Mouse (Mus musculus): ENCODE data around the gene Serhl. TPM values are rescaled to one million over a fixed set of nuclear protein-coding genes. Genes with fewer than 3 reads are reported as not detected.
A peak's percentile ranks its signal among the peaks of the same experiment; 100 is the strongest.
"Not testable (repeated sequence)": the region's sequence is repeated elsewhere in the genome, so short reads cannot be mapped to it uniquely, and the experiment has no call there.

The Serhl gene
- total RNA-seq, 2 experiments from 2014 or later: 22.8 to 29.1 TPM

- Histone ChIP-seq H3K27ac (no peak overlapping the region), H3K4me3 (no peak overlapping the region)
- intact Hi-C loops (cut with DNase I): loop anchor here (10.0 kb wide), 1 partner anchor 300 kb away; no protein-coding TSS in a partner anchor
- DNase-seq: no peak
- no peak for TF ChIP-seq CTCF (IDR thresholded peaks at IDR 0.05)
Observed at GRCm38 (mm10) chr15:83115071-83115470, 25.8 kb downstream of the Serhl start.

- TF ChIP-seq CTCF (IDR thresholded peaks at IDR 0.05): peak; percentile 50
- DNase-seq: peak; percentile 44
- no peak overlapping the region for H3K27ac ChIP-seq
- intact Hi-C loops (cut with DNase I): loop anchor here (10.0 kb wide), 1 partner anchor 304 kb away; no protein-coding TSS in a partner anchor
- no peak overlapping the region for H3K4me3 ChIP-seq
Observed at GRCm38 (mm10) chr15:83118360-83118759, 29.1 kb downstream of the Serhl start.

GRCm38 (mm10) chr15:83121709-83122565 lies 32.6 kb downstream of the Serhl start:
- intact Hi-C loops (cut with DNase I): no loop called here
- no peak for DNase-seq

GRCm38 (mm10) chr15:83122566-83123145 lies 33.4 kb downstream of the Serhl start, which contains the start of gene Rrp7a:
TSS of gene Rrp7a (minus strand) at chr15:83122801.
- DNase-seq: peak; percentile 95
- TF ChIP-seq CTCF (IDR thresholded peaks at IDR 0.05): no peak
- peak within 1 kb of the TSS; percentile 100 for H3K4me3 ChIP-seq
- H3K27ac ChIP-seq: peak within 1 kb of the TSS; percentile 87
- intact Hi-C loops (cut with DNase I): no loop called here

More at GRCm38 (mm10) chr15:83121709-83122565, 32.6 kb downstream of the Serhl start:
- H3K4me3 ChIP-seq: peak overlapping the region; percentile 100
- peak overlapping the region; percentile 87 for H3K27ac ChIP-seq
- no peak; the same call in 1 of the 2 replicates for TF ChIP-seq CTCF (IDR thresholded peaks at IDR 0.05)

- no peak overlapping the region for H3K27ac ChIP-seq
- no peak for TF ChIP-seq CTCF (IDR thresholded peaks at IDR 0.05)
- no peak for DNase-seq
- intact Hi-C loops (cut with DNase I): loop anchor here (2.0 kb wide), 1 partner anchor 16 kb away; no protein-coding TSS in a partner anchor
- H3K4me3 ChIP-seq: no peak overlapping the region
Observed at GRCm38 (mm10) chr15:83124625-83125024, 35.3 kb downstream of the Serhl start.

GRCm38 (mm10) chr15:83126582-83126981 lies 37.3 kb downstream of the Serhl start:
- H3K27ac ChIP-seq: no peak overlapping the region
- no peak for DNase-seq
- no peak overlapping the region for H3K4me3 ChIP-seq
- TF ChIP-seq CTCF (IDR thresholded peaks at IDR 0.05): no peak
- intact Hi-C loops (cut with DNase I): no loop called here

- intact Hi-C loops (cut with DNase I); H3K4me3 ChIP-seq; H3K27ac ChIP-seq; DNase-seq: not testable (repeated sequence)
Observed at GRCm38 (mm10) chr15:83127037-83127436, 37.7 kb downstream of the Serhl start.

- no peak for TF ChIP-seq CTCF (IDR thresholded peaks at IDR 0.05)
- intact Hi-C loops (cut with DNase I): no loop called here
- no peak for DNase-seq
- H3K27ac ChIP-seq: no peak overlapping the region
- H3K4me3 ChIP-seq: no peak overlapping the region
Observed at GRCm38 (mm10) chr15:83129530-83130231, 40.4 kb downstream of the Serhl start.

GRCm38 (mm10) chr15:83134671-83135070 lies 45.4 kb downstream of the Serhl start:
- no peak for TF ChIP-seq CTCF (IDR thresholded peaks at IDR 0.05)
- H3K4me3 ChIP-seq: no peak overlapping the region
- peak overlapping the region; percentile 31; the same call in 1 of the 2 replicates for H3K27ac ChIP-seq
- intact Hi-C loops (cut with DNase I): no loop called here
- peak; percentile 86 for DNase-seq

GRCm38 (mm10) chr15:83135654-83136053 lies 46.3 kb downstream of the Serhl start:
- H3K27ac ChIP-seq: no peak overlapping the region
- TF ChIP-seq CTCF (IDR thresholded peaks at IDR 0.05): no peak
- no peak overlapping the region for H3K4me3 ChIP-seq
- intact Hi-C loops (cut with DNase I): no loop called here
- no peak for DNase-seq

GRCm38 (mm10) chr15:83142861-83143260 lies 53.6 kb downstream of the Serhl start:
- no peak for DNase-seq

GRCm38 (mm10) chr15:83145541-83145940 lies 56.2 kb downstream of the Serhl start:
- Histone ChIP-seq H3K4me3 (no peak overlapping the region), H3K27ac (no peak overlapping the region)
- intact Hi-C loops (cut with DNase I): no loop called here
- TF ChIP-seq CTCF (IDR thresholded peaks at IDR 0.05): no peak
- DNase-seq: no peak

More at GRCm38 (mm10) chr15:83142861-83143260, 53.6 kb downstream of the Serhl start:
- no peak for TF ChIP-seq CTCF (IDR thresholded peaks at IDR 0.05)
- intact Hi-C loops (cut with DNase I): no loop called here
- Histone ChIP-seq H3K4me3 (no peak overlapping the region), H3K27ac (peak overlapping the region; percentile 74)

Measured in gastrocnemius, adult 2 months (tissue).